Mouse (Mus musculus) ES-Bruce4 (cell line): ENCODE data around the gene Prlh.

Experiments used
- CTCF ChIP-seq: IDR thresholded peaks from one replicate; pipeline ENCODE4 v1.8.1; 2011; ENCODE audit warnings: low read depth, low read length
- POLR2A ChIP-seq: IDR thresholded peaks from one replicate; pipeline ENCODE4 v1.8.1; 2011; ENCODE audit warnings: low read length; ENCODE audit not compliant: insufficient read depth

DNA sequence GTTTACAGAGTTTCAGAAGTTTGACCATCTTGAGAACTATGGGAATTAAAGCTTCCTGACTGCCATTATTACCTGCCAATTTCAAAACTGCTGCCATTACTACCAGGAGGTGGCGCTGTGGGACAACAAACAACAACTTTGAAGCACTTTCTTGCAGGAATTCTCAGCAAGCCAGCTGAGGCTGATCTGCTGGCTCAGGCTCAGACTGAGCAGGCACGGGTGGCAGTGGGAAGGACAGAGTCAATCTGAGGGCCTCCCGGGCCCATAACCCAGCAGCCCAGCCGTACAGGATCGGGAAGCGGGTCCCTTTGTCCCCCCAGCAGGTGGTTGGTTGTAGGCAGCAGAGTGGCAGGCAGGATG lies 24.4 kb upstream of the Prlh start:
- TF ChIP-seq POLR2A = no peak
- TF ChIP-seq CTCF = peak; percentile 54
